Mouse (Mus musculus): ENCODE data around the gene Snrnp35.
"Not testable (repeated sequence)": the region's sequence is repeated elsewhere in the genome, so short reads cannot be mapped to it uniquely, and the experiment has no call there.

Snrnp35 gene

DNA sequence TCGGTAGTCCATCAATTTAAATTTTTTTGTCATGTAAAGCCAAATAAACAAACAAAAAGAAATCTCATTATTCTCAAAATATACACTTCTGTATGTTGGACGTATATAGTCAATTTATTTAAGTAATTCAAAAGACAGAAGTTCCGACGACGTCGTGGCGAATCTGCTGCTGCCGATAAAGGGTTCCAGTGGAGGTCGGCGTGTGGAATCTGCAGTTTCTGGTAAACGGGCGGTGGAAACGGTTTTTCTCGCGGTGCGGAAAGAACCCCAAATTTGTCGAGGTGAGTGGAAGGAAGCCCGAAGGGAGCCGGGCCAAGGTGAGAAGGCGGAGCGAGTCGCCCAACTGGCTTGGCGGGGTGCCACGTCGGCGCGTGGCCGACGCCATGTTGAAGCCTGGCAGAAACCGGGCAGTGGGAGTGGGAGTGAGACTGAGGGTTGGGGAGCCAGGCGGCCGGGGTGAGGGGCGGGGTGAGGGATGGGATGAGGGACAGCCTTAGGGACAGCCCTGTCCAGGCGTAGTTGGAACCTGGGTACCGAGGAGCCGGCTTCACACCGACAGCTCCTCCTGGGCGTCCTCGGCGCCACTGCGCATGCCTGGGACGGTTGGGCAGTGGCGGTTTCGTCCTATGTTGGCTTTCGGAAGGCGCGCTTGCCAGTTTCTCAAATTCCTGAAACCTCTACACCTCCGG, at the start of gene Snrnp35:
Gene Snrnp35 (plus strand): TSS at position 169 of the 689 bp plus-strand sequence.
- DNase-seq = peak; percentile 89 to 91

DNA sequence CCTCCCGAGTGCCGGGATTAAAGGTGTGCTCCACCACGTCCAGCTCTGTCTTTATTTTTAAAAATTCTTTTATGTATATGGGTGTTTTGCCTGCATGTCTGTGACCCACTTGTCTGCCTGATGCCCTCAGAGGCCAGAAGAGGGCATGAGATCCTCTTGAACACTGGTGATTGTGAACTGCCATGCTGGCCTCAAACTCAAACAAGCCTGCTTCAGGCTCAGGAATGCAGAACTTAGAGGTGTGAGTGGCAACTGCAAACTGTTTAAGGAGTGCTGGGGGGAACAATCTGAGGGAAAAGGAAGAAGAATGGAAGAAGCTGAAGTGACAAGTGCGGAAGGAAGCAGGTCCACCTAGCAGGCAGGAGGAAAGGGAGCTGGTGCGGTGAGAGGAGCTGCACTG, 44.7 kb upstream of the Snrnp35 start:
- DNase-seq = peak; percentile 50 to 51

DNA sequence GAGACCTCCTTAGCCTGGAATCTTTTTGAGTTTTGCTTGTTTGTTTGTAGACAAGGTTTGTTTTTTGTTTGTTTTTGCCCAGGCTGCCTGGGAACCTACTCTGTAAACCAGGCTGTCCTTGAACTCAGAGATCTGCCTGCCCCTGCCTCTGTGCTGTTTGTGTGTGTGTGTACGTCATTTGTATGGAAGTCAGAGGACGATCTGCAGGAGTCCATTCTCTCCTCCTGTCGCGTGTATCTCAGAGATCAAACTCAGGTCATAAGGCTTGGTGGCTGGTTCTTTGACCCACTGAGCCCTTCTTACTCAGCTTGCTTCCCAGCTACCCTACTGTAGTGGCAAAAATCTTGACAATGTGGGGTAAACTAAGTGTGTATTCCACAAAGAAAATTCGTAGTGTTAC, 44.2 kb upstream of the Snrnp35 start:
- no peak for DNase-seq

DNA sequence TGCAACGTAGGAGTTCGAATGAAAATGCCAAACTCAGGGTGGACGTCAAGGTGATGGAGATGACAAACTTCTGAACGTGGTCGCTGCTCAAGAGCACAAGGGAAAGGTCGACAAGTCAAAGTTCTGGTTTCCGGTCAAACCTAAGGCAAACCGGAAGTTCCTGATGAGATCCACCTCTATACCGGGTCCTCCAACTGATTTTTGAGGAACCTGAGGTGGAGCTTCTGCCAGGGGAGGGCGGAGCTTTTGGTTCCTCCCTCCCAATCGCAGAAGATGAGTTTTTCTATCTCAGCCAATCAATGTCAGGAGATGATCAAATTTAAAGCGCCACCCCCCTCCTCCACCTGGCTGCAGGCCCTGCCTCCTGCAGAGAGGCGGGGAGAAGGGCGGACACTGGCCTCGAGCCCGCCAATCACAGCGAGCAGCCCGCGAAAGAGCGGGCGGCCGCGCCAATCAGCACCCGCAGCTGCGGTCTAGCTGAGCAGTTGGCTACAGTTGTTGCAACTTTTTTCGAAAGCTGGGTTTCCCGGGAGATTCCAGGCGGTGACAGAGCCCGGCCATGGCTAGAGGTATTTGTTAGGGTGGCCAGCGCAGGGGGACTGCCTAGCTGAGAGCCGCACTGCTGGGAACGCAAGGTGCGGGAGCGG, 43.4 kb upstream of the Snrnp35 start, which contains the start of gene Kmt5a:
Gene Kmt5a (plus strand): TSS at position 484 of the 647 bp plus-strand sequence.
- peak; percentile 90 to 94 for DNase-seq

DNA sequence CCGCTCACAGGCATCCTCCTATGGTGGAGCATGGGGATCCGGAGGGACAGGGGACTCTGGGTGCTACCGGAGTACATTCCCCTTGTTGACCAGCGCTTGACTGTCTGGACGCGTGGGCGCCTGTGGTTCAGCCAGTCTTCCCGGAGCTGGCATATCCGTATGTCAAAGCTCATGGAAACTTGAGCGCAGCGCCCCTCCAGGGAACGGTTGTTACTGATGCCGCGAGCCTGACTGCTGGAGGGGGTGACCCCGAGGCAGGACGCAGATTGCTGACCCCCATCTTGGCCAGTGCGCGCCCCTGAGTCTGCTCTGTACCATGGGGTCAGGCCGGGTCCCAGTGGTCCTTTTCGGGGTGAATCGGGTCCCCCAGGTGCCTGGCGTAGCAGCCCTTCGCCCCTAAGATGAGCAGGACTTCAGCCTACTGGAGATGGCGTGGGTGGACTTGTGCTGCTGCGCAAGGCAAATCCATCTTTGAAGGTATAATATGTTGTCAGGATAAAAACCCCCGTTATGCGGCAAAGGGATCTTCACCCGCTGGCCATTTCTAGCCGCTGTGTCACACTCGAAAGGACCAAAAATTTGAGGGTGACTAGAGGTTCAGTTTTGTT, 42.7 kb upstream of the Snrnp35 start:
- peak; percentile 62 to 65 for DNase-seq

GRCm38 (mm10) chr5:124442628-124443027, 40.3 kb upstream of the Snrnp35 start:
- DNase-seq = no peak

DNA sequence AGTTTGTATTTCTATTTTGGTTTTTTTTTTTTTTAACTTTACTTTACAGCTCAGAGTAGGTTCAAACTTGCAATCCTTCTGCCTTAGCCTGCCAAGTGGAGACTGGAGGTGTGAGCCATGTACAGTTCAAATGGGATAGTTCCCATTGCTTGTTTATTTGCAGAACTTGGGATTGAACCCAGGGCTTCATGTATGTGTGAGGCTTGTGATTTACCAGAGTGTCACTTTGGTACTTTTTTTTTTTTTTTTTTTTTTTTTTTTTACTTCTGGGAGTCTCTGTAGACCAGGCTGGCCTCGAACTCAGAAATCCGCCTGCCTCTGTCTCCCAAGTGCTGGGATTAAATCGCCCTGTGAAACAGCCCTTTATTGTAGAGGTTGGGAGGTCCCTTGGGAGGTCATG, 38.7 kb upstream of the Snrnp35 start:
- no peak for DNase-seq

GRCm38 (mm10) chr5:124444661-124445561, 38.0 kb upstream of the Snrnp35 start:
- DNase-seq = peak; percentile 62 to 73

DNA sequence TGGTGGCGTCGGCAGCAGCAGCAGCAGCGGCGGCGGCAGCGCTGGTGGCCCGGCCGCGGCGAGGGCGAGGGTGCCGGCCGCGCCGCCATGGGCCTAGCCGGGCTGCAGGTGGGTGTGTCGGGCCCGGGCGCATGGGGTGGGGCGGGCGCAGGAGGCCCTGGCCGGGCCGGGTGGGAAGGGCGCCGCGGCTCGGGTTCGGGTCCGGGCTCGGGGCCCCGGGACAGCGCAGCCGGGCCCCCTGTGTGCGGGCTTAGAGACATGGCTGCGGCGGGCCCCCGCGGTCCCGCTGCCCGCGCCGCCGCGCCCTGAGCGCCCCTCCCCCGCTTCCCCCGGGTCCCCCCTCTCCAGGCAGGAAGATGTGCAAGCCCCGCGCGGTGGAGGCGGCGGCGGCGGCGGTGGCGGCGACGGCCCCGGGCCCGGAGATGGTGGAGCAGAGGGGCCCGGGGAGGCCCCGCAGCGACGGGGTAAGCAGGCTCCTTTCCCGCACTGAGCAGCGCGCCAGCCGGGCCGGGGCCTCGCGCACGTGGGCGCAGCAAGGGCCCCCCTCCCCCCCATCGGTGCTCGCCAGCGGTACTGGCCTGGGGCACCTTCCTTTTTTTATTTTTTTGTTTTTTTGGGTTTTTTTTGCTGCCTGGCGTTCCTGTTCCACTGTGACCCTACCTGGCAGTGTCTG, 37.2 kb upstream of the Snrnp35 start:
- peak; percentile 30 to 40 for DNase-seq

GRCm38 (mm10) chr5:124446301-124446881, 36.5 kb upstream of the Snrnp35 start:
- DNase-seq = no peak

DNA sequence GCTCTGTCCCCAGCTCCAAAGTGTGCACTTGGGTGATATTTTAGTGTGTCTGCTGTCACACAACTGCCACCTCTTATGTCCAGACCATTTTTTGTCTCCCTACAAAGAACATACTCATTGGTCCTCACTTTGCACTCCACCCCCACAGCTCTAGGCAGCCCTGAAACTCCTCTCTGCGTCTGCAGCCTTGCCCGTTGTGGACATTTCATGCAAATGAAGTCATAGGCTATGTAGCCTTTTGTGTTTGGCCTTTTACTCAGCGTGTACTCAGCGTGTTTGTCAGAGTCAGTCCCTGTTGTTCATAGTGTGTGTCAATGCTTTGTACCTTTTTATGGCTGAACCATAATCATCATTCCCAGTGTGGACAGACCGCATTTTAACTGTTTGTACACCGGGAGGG, 33.4 kb upstream of the Snrnp35 start:
- no peak for DNase-seq

GRCm38 (mm10) chr5:124450051-124450450, 32.9 kb upstream of the Snrnp35 start:
- DNase-seq = no peak

DNA sequence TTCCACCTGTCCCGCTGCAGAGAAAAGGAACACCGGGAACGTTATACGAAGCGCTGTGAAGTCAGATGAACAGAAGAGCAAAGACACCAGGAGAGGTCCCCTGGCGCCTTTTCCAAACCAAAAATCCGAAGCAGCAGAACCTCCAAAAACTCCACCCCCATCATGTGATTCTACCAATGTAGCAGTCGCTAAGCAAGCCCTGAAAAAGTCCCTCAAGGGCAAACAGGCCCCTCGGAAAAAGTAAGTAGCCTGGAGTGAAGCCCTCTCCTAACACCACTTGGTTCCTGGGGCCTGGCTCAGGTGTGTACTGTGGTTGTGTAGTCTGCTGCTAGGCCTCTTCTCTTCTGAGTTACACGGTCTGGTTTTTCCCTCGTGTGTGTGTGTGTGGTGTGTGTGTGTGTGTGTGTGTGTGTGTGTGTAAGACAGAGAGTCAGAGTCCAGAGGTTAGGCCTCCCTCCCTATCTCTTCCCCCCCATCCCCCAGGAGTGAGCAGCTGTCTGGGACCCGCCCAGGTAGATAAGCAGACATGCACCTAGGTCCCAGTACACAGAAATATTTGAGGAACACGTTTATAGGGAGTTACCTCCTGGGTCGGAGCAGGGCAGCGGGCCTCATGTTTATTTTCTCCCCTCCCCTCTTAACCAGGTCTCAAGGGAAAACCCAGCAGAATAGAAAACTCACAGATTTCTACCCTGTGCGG, 32.1 kb upstream of the Snrnp35 start:
- no peak for DNase-seq

GRCm38 (mm10) chr5:124452494-124453228, 30.3 kb upstream of the Snrnp35 start:
- DNase-seq = no peak

DNA sequence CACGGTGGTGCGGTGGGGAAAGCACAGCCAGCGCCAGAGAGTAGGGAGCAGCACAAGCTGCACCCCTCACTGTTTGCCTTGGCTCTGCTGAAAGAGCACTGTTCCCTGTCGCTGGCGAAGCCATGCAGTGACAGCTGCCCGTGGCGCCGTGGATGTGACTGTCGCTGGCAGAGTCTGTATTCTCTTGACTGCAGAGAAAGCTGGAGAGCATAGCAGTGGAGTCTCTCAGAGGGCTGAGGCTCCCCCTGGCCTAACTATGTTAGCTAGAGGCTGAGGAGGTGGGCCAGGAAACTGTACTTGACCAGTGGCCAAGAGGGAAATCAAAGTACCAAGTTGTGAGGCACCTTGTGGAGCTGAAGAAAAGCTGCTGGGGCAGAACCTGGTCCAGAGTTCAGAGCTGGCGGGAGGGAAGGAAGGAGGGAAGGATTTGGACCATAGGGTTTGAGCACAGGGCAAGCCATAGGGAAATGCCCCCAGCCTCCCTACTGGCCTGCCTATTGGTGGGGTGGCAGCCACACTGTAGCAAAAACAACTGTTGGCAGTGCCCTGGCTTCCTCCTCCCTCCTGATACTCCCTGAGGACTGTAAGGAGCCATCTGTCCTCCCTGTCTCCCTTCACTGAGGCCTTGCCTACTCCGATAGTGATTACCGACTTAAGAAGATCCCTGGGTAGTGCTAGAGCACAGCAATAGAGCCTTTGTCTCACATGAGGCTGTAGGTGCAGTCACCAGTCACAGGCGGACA, 29.4 kb upstream of the Snrnp35 start:
- no peak for DNase-seq

GRCm38 (mm10) chr5:124454082-124454419, 28.9 kb upstream of the Snrnp35 start:
- DNase-seq = no peak

DNA sequence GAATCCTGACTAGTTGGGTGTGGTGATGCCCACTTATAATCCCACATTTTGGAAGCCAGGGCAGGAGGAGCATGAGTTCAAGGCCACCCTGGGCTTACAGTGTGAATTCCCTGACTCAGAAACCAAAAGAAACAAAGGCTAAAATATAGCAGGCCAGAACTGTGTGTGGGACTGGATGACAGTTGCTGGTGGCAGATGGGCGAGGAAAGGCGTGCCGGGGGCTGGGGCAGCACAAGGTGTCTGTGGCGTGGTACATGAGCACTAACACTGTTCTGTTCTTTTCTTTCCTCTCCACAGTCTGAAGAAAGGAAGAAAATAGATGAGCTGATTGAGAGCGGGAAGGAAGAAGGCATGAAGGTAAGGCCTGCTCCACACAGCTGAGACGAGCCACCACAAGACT, 26.2 kb upstream of the Snrnp35 start:
- no peak for DNase-seq

- not testable (repeated sequence) for DNase-seq
Observed at GRCm38 (mm10) chr5:124460922-124461321, 22.0 kb upstream of the Snrnp35 start.

DNA sequence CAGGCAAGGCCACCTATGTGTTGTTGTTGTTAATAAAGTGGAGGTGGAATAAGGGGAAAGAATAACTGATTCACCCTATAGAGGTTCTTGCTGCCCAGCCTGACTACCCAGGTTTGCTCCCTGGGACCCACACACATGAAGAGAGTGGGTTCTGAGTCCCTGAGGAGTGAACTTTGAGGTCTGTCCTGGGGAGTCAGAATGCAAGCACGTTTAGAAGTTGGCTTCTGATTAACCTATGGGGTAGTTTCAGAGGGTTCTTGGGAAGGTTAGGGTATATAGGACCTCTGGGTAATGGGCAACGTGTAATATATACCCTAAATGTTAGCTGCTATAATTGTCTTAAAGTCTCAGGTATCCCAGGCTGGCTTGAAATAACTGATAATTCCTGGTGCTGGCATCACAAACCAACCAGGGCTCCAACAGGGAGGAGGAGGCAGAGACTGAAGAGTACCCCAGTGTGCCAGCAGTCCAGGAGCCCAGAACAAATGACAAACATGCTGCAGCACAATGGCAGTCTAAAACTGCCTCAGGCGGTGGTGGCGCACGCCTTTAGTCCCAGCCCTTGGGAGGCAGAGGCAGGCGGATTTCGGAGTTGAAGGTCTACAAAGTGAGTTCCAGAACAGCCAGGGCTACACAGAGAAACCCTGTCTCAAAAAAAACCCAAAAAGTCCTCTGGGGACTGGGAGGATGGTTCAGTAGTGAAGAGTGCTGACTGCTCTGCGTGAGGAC, 20.5 kb upstream of the Snrnp35 start:
- DNase-seq = no peak
